Mouse (Mus musculus) left cerebral cortex, adult 2 months (tissue): Measurements from ENCODE around the gene Gm20403. TPM values are rescaled to one million over a fixed set of nuclear protein-coding genes. Genes with fewer than 3 reads are reported as not detected.

Source experiments
- DNase-seq, 2 experiments: peaks; one replicate each; pipeline ENCODE4 v3.0.0; 2021 to 2022; ENCODE audit warnings: low spot score in 2 of 2, mixed read lengths in 1 of 2; ENCODE audit errors: extremely low spot score in 1 of 2
- H3K27ac ChIP-seq: fragments of 200-600 bp; 2 replicates; pipeline ENCODE4 v1.8.1; 2022
- H3K4me3 ChIP-seq: fragments of 200-600 bp; 2 replicates; pipeline ENCODE4 v1.8.1; 2022
- CTCF ChIP-seq: fragments of 200-600 bp; IDR thresholded peaks from 2 replicates; pipeline ENCODE4 v1.8.1; 2022; ENCODE audit warnings: antibody characterized with exemption, mild to moderate bottlenecking, moderate library complexity
- intact Hi-C: fragments of 180-260 bp; cut with DNase I; formaldehyde crosslinking; loops from one replicate; pipeline ENCODE4 v1.15.1; 2025
- total RNA-seq, 2 experiments: library from RNA; stranded (reverse); gene quantifications; 2 replicates each; pipeline ENCODE4 v1.2.3; 2021

Gm20403 gene
- total RNA-seq, 2 experiments from 2014 or later, result not detected

DNA sequence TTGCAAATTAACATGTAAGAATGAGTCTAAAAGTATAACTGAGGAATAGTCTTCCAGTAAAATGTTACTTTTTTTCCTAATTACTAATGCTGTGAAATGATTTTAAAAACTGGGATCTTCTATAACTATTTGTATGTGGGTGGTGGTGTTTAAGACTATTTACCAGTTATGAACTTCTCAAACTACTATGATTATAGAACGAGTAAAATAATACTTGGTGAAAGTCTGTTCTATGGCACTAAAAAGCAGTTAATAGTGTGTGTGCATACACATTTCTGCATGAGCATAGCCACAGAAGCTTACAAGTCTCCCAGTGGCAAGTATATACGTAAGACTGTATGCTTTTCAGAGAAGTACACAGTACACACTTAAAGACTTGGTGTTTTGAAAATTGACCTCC lies 827 bp upstream of the Gm20403 start:
- Histone ChIP-seq H3K4me3 (no peak overlapping the region), H3K27ac (no peak overlapping the region)
- no peak for TF ChIP-seq CTCF
- DNase-seq, result no peak
- intact Hi-C loops, result loop anchor here (10.0 kb wide), 1 partner anchor 152 kb away; no protein-coding TSS in a partner anchor

GRCm38 (mm10) chr12:54985257-54986051 lies 875 bp downstream of the Gm20403 start:
- H3K4me3 ChIP-seq, result peak overlapping the region; percentile 62
- intact Hi-C loops, result loop anchor here (2.0 to 10.0 kb wide), 2 partner anchors 123 to 151 kb away; partner anchors contain the start of gene Cfl2
- peak; percentile 33 to 46 for DNase-seq
- no peak; the same call in 1 of the 2 replicates for TF ChIP-seq CTCF
- H3K27ac ChIP-seq, result peak overlapping the region; percentile 66

- no peak for TF ChIP-seq CTCF
- intact Hi-C loops, result loop anchor here (2.0 to 10.0 kb wide), 2 partner anchors 122 to 150 kb away; partner anchors contain the start of gene Cfl2
- no peak overlapping the region; the same call in 1 of the 2 replicates for H3K27ac ChIP-seq
- DNase-seq, result peak; percentile 41 to 58
- peak overlapping the region; percentile 62 for H3K4me3 ChIP-seq
Observed at GRCm38 (mm10) chr12:54984701-54985256, 1.6 kb downstream of the Gm20403 start.

GRCm38 (mm10) chr12:54982935-54983715 lies 3.2 kb downstream of the Gm20403 start:
- intact Hi-C loops, result loop anchor here (10.0 kb wide), 1 partner anchor 148 kb away; no protein-coding TSS in a partner anchor
- no peak overlapping the region for H3K27ac ChIP-seq
- no peak for TF ChIP-seq CTCF
- no peak overlapping the region for H3K4me3 ChIP-seq
- no peak for DNase-seq

GRCm38 (mm10) chr12:54981962-54982361 lies 4.4 kb downstream of the Gm20403 start:
- intact Hi-C loops, result loop anchor here (10.0 kb wide), 1 partner anchor 147 kb away; no protein-coding TSS in a partner anchor
- DNase-seq, result no peak
- Histone ChIP-seq H3K4me3 (no peak overlapping the region), H3K27ac (no peak overlapping the region)
- no peak for TF ChIP-seq CTCF

GRCm38 (mm10) chr12:54980939-54981338 lies 5.4 kb downstream of the Gm20403 start:
- H3K27ac ChIP-seq, result no peak overlapping the region
- intact Hi-C loops, result loop anchor here (10.0 kb wide), 1 partner anchor 146 kb away; no protein-coding TSS in a partner anchor
- no peak for DNase-seq
- no peak for TF ChIP-seq CTCF
- no peak overlapping the region for H3K4me3 ChIP-seq

GRCm38 (mm10) chr12:54980532-54980931 lies 5.8 kb downstream of the Gm20403 start:
- intact Hi-C loops, result loop anchor here (10.0 kb wide), 1 partner anchor 146 kb away; no protein-coding TSS in a partner anchor
- Histone ChIP-seq H3K4me3 (no peak overlapping the region), H3K27ac (no peak overlapping the region)
- no peak for DNase-seq
- no peak for TF ChIP-seq CTCF

GRCm38 (mm10) chr12:54969033-54969432 lies 17.3 kb downstream of the Gm20403 start:
- no peak for DNase-seq
- intact Hi-C loops, result no loop called here
- Histone ChIP-seq H3K27ac (no peak overlapping the region), H3K4me3 (no peak overlapping the region)
- TF ChIP-seq CTCF, result no peak

DNA sequence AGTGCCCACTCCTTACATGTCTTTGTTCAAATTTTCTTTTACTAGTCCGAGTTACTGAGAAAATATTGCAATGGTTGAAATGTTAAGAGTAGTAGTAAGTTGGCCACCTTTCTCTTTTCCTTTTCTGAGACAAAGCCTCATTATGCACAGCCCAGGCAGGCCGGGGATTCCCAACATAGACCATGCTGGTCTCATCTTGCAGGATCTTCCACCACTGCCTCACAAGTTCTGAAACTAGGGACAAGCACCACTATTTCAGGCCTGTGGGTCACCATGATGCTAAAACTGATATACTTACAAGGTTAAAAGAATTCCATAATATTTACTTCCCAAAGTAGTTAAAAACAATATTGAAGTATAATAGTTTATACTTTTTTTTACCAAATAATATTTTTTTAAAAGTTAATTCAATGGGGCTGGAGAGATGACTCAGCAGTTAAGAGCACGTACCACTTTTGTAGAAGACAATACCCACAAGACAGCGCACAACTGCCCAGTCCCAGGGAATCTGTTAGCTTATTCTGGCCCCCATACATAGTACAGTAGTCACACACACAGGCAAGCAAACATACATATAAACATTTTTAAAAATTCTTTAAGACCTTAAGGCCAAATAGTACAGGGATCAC lies 20.7 kb downstream of the Gm20403 start:
- Histone ChIP-seq H3K27ac (no peak overlapping the region), H3K4me3 (no peak overlapping the region)
- DNase-seq, result no peak
- no peak for TF ChIP-seq CTCF
- intact Hi-C loops, result no loop called here

DNA sequence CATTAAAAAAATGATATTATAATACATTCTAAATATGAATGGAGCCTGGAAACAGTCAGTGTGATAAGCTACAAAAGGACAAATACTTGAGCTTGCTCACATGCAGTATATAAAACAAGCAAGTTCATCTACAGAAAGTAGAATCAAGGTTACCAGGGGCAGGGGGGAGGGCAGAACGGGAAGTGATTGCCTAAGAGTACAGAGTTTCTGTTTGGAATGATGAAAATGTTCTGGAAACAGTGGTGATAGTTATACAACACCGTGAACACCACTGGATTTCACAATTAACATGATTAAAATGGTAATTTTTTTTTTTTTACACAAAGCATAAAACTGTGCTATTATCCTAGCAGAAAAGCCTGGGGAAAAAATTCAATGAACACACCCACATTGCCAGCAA lies 26.8 kb downstream of the Gm20403 start:
- no peak for DNase-seq
- intact Hi-C loops, result no loop called here
- Histone ChIP-seq H3K4me3 (no peak overlapping the region), H3K27ac (no peak overlapping the region)
- TF ChIP-seq CTCF, result no peak

DNA sequence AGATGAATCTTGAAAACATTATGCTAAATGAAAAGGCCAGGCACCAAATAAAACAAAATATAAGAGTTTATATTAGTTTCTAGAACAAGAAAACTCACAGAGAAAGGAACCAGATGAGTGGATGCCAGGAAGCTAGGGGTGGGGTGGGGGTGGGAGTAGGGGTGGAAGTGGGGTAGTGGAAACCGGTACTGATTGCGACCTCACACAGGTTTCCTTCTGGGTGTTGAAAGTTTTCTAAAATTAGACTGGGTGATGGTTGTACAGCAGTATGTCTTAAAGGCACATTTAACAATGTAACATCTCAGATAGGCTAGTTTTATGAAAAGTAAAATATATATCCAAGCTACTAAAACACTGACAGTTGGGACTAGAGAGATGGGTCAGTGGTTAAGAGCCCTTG lies 29.4 kb downstream of the Gm20403 start:
- no peak overlapping the region for H3K27ac ChIP-seq
- DNase-seq, result no peak
- TF ChIP-seq CTCF, result no peak
- intact Hi-C loops, result no loop called here
- H3K4me3 ChIP-seq, result no peak overlapping the region
